Mouse (Mus musculus) frontal cortex, adult (tissue): Measurements from ENCODE around the gene Col25a1.
A peak's percentile ranks its signal among the peaks of the same experiment; 100 is the strongest.

Experiments used
- ATAC-seq: cut with Nextera tagmentation; 2 replicates; pipeline ENCODE4 v1.9.2; 2017; ENCODE audit warnings: mild to moderate bottlenecking, moderate library complexity, mixed read lengths; ENCODE audit not compliant: low TSS enrichment

Gene Col25a1

DNA sequence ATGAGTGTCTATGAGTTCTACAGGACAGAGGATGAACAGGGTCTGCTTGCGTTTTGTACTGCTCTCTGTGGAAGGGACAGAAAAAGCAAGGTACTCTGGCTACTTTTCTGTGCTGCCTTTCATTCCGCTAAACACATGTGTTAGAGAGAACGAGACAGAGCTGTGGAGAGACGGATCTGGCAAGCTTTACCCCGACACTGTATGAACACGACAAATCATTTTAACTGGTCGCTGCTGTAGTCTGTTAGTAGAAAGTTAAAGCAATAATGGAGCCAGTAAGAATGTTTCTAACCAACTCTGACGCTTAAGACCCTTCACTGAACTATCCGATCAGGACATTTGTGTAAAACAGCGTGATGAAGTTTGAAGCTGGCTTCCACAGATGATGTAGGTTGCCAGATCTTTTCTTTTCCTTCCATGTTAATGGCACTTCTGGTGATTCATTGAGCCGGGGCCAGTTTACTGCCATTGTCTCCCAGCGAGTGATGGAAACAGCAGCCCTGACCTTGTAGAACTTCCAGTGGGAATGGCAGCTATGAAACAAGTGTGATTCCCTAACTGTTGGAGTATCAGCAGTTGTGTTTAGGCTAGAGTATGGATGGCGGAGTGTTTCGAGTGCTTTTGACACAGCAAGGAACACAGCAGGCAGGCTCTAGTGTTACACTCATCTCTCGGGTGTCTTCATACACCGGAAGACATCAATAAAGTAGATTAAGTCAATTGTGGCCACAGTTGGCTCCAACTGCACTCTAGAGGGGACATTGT, 437.2 kb downstream of the Col25a1 start:
- ATAC-seq: no peak

- ATAC-seq: 0 out of 2 replicates have a peak, but pooled peaks have one; percentile 31
Observed at GRCm38 (mm10) chr3:130573243-130573642, 441.9 kb downstream of the Col25a1 start.

- peak; percentile 95 for ATAC-seq
Observed at GRCm38 (mm10) chr3:130574652-130575051, 443.4 kb downstream of the Col25a1 start.

GRCm38 (mm10) chr3:130576683-130577082, 445.4 kb downstream of the Col25a1 start:
- no peak for ATAC-seq

GRCm38 (mm10) chr3:130579501-130579900, 448.2 kb downstream of the Col25a1 start:
- no peak for ATAC-seq

GRCm38 (mm10) chr3:130581577-130581976, 450.3 kb downstream of the Col25a1 start:
- no peak for ATAC-seq

DNA sequence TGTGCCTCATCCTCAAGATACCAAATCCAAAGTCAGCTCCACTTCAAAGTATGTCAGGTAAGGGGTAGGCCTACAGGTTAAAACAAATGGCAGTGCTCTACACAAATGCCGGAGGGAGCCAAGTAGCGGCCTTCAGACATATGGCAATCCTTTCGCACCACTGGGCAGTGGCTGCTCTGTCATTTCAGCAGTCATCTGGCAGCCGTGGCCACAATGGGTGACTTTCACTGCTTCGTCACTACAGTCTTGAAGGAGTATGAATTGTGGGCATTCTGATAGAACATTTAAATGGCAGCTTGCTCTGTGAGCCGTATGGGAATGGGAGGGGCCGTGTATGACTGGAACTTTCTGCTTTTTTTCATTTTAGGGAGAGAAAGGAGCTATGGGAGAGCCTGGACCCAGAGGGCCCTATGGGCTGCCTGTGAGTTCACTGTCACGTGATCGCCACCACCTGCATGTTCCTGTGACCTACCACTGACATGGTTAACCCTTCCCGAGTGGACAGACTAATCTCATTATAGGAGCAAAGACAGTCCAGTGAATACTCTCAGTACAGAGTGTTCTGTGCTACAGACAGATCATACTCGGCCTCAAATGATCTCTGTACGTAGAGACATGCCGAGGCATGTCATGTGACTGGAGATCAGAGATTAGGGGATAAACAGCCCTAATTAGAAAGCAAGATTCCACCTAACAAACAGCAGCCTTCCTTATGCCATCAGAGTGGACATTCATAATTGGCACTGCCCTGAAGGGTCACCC, 451.8 kb downstream of the Col25a1 start:
- ATAC-seq: no peak

DNA sequence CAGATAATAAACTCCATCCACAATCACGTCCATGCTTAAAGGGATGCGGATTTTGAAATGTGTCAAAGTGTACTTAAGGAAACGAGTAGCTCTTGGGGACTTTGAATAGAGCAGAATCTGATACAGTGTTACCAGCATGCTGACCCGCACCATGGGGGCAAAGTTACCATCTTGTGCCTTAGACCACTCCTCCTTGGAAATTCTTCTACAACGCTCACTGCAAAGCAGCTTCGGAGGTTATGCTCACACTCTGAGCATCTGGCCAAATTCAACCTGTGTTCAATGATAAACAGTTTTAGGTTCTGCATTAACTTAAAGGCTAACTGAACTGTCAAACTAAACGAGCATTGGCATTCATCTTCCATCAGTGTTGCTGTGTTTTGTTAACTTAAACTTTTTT, 452.7 kb downstream of the Col25a1 start:
- no peak for ATAC-seq

DNA sequence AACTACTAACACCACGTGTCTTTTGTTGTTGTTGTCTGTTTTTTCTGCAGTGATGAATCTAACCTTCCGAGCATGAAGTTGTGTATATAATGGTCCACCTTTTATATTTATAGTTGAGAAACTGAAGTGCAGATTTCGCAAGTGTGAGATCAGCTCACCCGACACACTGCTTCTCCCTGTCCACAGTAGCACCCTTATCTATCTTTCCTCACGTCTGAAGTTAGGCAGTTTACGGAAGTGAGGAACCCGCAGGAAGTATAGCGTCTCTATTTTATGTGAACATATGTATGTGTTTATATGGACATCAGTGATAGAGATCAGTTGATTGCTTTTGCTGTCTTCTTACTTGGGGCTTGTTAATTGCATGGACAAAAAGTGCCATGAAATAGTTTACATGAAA, 463.7 kb downstream of the Col25a1 start:
- no peak for ATAC-seq

GRCm38 (mm10) chr3:130601491-130601890, 470.2 kb downstream of the Col25a1 start:
- no peak for ATAC-seq

DNA sequence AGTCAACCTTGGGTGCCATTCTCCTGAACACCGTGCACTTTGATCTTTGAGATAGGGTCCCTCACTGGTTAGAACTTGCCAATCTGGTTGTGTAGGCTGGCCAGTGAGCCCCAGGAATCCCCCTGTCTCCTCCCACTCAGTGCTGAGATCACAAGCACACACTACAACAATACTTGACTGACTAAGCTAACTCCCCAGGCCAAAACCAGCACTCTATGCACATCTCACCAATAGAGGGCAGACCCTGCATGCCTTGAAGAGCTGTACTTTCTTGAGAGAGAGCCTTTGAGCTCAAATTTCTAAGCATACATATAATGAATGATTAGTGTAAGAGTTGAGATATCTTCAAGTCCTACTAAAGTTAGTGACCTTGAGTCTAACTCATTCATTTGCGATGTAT, 476.6 kb downstream of the Col25a1 start:
- ATAC-seq: peak; percentile 92

GRCm38 (mm10) chr3:130614444-130614843, 483.1 kb downstream of the Col25a1 start:
- ATAC-seq: no peak

DNA sequence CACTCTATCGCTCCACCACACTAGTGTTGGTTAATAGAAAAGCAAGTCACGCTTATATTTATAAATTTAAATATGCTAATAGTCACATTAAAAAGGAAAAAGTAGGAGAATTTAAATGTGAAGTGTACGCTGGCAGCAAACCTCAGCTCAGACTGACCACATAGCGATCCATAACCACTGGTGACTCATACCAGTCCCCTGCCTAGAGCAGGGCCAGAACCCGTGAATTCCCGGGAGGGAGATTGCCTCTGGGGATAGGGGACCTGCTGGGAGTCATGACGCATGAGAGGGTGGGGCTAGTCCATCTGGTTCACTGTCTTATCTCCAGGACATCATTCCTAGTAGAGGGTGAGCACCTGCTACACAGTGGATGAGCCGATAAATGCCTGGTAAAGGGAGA, 484.3 kb downstream of the Col25a1 start:
- ATAC-seq: no peak

GRCm38 (mm10) chr3:130617439-130617898, 486.2 kb downstream of the Col25a1 start, which contains the start of gene Etnppl:
Gene Etnppl (plus strand): TSS chr3:130617448.
- no peak for ATAC-seq

DNA sequence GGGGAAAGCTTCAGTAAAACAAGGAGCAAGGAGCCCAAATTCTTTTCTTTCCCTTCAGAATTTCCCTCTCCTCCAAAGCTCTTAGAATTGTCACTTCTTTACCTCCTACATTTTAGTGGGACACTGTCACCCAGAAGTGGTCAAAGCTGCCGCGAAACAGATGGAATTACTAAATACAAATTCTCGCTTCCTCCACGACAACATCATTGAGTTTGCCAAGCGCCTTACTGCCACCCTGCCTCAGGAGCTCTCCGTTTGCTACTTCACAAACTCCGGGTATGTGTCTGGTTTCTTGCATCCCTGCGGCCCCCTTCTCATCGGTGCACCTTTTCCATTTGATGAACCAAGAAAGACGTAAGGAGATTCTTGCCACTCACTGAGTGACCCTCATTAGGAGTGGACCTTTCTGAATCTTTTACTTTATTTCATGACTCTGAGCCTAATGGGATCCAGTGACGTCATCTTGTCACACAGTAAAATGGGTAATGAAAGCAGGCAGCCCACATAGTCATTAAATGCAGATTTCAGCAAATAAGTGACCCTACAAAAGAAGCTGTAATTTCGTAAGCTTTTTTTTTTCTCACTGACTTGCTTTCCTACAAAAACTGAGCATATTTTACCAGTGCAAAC, 489.3 kb downstream of the Col25a1 start:
- peak; percentile 87 for ATAC-seq

DNA sequence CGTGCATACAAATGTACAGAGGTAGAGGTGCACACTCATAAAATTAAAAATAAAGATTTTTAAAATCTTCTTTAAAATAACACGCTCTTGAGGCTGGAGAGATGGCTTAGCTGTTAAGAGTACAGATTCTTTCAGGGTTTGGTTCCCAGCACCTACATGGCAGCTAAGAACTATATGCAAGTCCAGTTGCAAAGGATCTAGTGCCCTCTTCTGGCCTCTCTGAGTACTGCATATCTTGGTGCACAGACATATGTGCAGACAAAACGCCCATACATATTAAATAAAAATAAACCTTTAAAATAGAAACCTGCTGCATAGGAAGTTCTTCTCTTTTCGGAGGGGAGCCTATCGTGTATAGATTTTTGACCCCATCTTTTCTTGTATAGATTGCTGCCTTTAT, 497.1 kb downstream of the Col25a1 start:
- no peak for ATAC-seq

DNA sequence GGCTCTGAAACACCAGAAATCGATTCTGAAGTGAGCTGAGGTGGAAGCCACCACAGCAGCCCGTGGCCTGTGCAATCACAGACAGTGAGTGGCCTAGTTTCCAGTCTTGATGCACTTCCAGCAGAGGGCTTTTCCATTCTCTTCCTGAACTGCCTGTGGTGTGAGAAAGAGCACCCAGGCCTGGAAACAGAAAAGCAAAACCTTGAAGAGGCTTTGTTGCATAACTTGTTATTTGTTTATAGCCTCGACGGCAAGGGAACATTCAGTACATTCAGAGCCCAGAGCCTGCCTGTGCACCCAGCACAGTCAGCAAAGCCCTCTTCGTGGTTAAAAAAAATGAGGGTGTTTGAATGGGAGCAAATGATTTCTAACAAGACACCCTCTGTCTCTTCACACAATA, 502.6 kb downstream of the Col25a1 start:
- peak; percentile 94 for ATAC-seq

DNA sequence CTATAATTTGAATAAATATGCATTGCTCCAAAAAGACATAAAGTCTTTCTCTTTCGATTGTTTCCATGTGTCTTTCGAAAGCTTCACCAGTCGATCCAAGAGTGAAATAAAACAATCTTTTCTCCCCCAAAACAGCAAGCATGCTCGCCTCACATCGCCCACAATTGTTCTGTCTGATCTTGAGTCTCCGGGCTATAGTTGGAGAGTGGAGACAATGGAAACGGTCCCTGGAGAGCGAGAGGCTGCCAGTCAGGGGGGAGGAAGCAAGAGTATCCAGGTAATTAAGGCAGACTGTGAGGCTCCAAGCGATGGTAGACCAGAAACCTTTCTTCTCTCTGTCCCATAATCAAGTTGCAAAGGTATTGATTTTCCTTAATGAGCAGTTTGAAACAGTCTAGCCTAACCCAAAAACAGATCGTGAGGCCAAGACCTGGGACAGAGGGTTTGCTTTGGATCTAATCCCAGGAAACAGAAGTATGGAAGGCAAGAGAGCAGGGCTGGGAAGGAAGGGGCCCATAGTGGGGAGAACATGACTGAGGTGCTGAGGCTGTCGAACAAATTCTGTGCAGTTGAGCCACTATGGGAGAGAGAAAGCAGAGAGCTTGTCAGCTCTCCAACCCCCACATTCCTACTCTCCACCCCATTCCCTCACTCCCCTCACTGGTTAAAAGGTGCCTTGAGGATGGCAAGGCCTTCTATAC, 515.0 kb downstream of the Col25a1 start:
- no peak for ATAC-seq
